Mouse (Mus musculus): ENCODE measurements at regions not wholly inside any gene's neighbourhood (a gene's known extent, or its start where the extent isn't known, plus 50 kb on each side); places are given as distances from the start of the nearest gene placed in this dataset.
"Not testable (repeated sequence)": the region's sequence is repeated elsewhere in the genome, so short reads cannot be mapped to it uniquely, and the experiment has no call there.

DNA sequence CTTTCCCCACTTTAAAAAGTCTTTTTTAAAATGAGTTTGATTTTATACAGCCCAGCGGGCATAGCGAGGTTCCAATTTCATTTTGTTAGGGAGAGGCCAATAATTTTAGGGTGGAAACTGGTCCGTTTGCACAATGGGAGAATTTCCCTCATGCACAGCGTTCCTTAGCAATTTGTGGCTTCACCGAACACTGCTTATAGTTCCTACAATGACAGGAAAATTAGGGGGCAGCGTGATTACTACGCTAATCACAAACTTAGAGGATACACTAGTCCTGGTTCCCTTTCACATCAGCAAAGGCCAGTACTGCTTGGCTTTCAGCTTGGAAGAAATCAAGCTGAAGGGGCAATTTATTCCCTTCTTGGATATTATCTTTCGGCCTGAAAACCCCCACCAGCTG lies 745.1 kb upstream of the Gm19410 start:
- no peak for TF ChIP-seq CTCF (IDR thresholded peaks at IDR 0.05)
- no peak for DNase-seq
- Histone ChIP-seq H3K4me3 (no peak overlapping the region), H3K27ac (no peak overlapping the region)
- intact Hi-C loops (cut with DNase I): no loop called here

DNA sequence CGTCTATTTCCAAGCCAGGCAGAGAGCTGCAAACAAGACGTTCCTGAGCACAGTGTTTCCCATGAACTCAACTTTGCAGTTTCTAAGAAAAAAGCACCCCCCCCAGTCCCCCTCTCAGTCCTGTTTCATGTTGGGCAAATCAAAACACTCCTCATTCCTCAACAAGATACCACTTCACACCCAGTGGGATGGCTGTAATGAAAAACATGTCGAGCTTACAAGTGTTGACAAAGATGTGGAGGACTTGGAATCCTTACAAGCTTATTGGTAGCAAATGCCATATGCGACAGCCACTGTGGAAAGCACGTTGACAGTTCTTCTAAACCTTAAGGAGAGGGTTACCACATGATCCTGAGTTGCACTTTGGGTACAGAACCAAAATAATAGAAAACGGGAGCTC lies 742.9 kb upstream of the Gm19410 start:
- no peak for TF ChIP-seq CTCF (IDR thresholded peaks at IDR 0.05)
- intact Hi-C loops (cut with DNase I): no loop called here
- no peak for DNase-seq
- H3K27ac ChIP-seq: no peak overlapping the region
- no peak overlapping the region for H3K4me3 ChIP-seq

DNA sequence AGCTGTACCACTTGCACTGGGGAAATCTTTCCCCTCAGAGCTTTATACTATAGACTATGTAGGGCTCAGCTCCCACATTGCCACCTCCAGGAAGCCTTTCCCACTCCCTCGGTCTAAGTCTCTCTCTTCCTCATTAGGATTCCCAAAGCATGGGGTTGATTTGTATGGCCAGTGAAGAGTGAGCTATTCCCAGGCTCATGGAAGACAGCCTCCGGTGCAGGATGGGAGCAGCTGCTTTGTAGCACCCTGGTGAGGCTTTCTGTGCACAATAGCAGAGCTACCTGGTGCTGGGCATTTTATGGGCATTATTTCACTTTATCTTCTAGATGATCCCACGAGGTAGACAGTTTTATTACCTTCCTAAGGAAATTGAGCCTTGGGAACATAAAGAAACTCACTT lies 717.8 kb upstream of the Gm19410 start:
- DNase-seq: no peak
- no peak overlapping the region for H3K27ac ChIP-seq
- H3K4me3 ChIP-seq: no peak overlapping the region
- TF ChIP-seq CTCF (IDR thresholded peaks at IDR 0.05): no peak
- intact Hi-C loops (cut with DNase I): no loop called here

DNA sequence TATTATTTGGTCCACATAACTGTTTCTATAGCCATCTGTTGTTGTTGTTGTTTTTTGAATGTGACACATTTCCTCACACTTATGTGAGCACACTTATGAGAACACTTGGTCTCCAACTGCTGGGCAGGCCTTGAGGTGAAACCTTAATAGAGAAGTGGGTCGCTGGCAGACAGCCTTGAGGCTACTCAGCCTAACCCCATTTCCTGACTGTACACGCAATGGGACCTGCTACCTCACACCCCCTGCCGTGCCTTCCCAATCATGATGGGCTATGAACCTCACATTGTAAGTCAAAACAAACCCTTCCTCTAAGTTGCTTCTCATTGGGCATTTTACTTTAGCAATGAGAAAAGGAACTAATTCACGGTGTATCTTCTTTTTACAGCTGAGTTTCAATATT lies 712.1 kb upstream of the Gm19410 start:
- TF ChIP-seq CTCF (IDR thresholded peaks at IDR 0.05): no peak
- intact Hi-C loops (cut with DNase I): no loop called here
- Histone ChIP-seq H3K4me3 (no peak overlapping the region), H3K27ac (no peak overlapping the region)
- DNase-seq: no peak

DNA sequence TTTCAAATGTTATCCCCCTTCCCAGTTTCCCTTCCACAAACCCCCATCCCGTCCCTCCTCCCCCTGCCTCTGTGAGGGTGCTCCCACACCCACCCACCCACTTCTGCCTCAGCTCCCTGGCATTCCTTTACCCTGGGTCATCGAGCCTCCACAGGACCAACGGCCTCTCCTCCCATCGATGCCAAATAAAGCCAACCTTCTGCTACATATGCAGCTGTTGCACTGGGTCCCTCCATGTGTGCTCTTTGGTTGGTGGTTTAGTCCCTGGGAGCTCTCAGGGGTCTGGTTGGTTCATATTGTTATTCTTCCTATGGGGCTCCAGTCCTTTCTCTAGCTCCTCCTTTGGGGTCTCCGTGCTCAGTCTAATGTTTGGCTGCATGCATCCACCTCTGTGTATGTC lies 704.5 kb upstream of the Gm19410 start:
- Histone ChIP-seq H3K4me3 (no peak overlapping the region), H3K27ac (no peak overlapping the region)
- DNase-seq: no peak
- no peak for TF ChIP-seq CTCF (IDR thresholded peaks at IDR 0.05)
- intact Hi-C loops (cut with DNase I): no loop called here

DNA sequence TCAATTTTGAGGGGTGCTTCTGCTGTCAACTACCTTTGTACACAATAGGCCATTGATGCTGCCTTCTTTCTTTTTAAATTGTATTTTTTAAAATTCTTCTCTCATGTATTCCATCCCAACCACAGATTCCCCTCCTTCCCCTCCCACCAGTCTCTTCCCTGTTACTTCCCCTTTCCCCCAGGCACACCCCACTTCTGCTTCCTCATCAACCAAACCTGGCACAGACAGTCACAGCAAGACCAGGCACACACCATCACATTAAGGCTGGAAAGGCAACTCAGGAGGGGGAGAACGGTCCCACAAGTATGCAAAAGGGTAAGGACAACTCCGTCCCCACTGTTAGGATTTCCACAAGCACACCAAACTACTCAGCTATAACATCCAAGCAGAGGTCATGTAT lies 697.4 kb upstream of the Gm19410 start:
- intact Hi-C loops (cut with DNase I): no loop called here
- no peak overlapping the region for H3K27ac ChIP-seq
- H3K4me3 ChIP-seq: no peak overlapping the region
- no peak for TF ChIP-seq CTCF (IDR thresholded peaks at IDR 0.05)
- no peak for DNase-seq

DNA sequence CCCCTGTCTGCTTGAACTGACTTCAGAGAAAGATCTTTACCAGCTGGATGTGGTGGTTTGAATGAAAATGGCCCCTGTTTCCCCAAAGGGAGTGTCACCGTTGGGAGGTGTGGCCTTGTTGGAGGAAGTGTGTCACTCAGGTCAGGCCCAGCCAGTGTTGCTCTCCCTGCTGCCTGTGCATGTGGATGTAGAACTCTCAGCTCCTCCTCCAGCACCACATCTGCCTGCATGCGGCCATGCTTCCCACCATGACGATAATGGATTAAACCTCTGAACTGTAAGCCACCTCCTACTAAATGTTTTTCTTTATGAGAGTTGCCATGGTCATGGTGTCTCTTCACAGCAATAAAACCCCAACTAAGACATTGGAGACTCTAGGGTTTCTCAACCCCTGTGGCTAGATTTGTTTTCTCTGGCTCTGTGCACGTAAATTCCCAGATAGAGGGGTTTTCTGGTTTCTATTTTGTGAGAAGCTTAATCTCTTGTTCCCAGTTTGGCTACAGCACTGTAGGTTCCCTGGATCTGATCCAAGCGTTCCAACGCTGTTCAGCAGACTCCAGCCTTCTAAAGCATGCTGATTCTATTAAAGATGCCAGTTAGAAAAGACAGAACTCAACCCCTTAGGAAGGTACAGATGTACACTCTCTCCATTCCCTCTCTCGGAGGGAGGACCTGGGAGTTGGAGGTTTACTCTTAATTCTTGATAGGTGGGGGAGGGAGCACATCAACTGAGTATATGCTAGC lies 695.2 kb upstream of the Gm19410 start:
- TF ChIP-seq CTCF (IDR thresholded peaks at IDR 0.05): no peak
- Histone ChIP-seq H3K4me3 (no peak overlapping the region), H3K27ac (no peak overlapping the region)
- intact Hi-C loops (cut with DNase I): no loop called here
- no peak for DNase-seq

DNA sequence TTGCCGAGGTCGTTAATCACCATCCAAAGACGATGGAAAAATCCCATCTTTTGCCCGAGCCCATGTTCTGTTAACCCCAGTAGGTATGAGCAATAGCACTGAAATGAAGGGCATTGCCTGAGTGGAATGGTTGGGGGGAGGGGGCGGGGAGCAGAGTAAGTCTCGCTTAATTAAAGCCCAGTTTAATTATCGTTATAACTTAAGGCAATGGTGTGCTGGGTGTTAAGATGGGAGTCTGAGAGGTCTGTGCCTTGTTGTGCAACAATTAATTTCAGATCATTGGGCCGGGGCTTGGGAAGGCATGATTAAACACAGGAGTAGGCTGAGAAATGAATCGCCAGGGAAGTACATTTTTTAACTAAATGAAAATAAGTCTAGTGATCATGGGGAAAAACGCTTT lies 689.6 kb upstream of the Gm19410 start:
- intact Hi-C loops (cut with DNase I): no loop called here
- TF ChIP-seq CTCF (IDR thresholded peaks at IDR 0.05): no peak
- H3K27ac ChIP-seq: no peak overlapping the region
- no peak for DNase-seq
- no peak overlapping the region for H3K4me3 ChIP-seq

DNA sequence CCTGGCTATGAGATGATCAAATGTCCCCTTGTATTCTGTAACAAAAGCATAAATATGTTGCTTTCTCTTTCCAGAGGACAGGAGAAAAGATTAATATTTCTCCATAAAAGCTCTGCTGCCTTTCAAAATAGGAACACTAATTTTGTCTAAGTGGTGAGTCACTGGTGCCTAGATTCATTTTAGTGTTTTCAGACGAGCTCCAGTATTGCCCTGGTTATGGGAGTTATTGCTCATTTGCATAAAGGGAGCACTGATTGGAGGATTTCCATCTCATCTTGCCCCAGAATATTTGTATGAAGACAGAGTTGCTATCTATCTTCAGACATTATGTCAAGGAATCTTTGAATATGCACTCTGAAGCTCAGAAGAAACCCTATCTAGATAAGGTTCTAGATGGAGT lies 682.4 kb upstream of the Gm19410 start:
- intact Hi-C loops (cut with DNase I): no loop called here
- DNase-seq: no peak
- Histone ChIP-seq H3K4me3 (no peak overlapping the region), H3K27ac (no peak overlapping the region)
- TF ChIP-seq CTCF (IDR thresholded peaks at IDR 0.05): no peak

DNA sequence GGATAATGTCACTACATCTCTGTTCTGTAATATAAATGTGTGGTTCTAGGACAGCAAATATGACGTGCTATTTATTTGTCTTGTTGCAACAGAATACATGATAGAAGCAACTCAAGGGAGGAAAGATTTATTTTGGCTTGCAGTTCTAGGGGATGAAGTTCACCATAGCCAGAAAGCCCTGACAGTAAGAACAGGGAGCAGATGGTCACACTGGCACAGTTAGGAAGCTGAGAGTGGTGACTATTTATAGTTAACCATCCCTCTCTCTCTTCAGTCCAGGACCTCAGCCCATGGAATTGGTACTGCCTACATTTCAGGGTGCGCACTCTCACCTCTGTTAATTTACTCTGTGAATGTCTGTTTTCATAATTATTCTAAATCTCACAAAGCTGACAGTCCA lies 678.5 kb upstream of the Gm19410 start:
- intact Hi-C loops (cut with DNase I): no loop called here
- Histone ChIP-seq H3K27ac (no peak overlapping the region), H3K4me3 (no peak overlapping the region)
- TF ChIP-seq CTCF (IDR thresholded peaks at IDR 0.05): no peak
- no peak for DNase-seq

DNA sequence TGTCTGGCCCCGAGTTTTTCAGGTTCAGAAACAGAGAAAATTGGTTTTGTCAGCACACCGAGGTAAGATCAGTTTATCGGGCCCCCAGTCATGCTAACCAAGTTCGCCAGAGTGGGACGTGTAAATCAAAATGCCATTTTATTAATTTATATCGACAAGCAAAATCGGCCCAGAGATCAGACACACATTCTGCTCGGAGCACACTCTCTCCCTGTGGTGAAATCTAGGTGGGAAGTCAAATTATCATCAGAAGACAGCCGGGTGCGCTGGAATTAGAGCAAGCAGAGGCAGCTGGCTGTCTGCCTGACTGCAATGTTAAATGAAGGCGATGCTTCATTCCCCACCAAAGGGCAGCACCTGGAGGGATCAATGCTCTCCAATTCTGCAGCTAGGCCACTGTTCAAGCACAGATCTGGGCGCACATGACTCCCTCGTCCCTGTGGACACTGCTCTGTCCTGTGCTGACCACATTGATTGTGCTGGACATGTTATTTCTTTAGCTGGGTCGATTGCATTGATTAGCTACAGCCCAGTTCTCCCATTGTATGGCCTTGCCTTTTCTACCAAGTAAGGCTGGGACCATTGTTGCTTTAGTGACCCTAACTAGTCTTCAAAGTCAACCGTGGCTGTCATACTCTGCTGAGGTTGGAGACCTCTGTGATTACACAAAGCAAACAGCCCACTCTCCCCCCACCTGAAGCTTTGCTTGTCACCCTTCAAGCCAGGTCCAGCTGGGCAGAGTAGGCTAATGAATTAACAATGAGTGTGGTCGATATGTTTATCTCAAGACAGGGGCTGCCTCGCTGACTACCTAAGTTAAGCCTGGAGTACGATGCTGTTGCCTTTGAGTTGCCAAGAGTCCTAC lies 677.0 kb upstream of the Gm19410 start:
- no peak for TF ChIP-seq CTCF (IDR thresholded peaks at IDR 0.05)
- Histone ChIP-seq H3K4me3 (no peak overlapping the region), H3K27ac (no peak overlapping the region)
- intact Hi-C loops (cut with DNase I): no loop called here
- DNase-seq: no peak

DNA sequence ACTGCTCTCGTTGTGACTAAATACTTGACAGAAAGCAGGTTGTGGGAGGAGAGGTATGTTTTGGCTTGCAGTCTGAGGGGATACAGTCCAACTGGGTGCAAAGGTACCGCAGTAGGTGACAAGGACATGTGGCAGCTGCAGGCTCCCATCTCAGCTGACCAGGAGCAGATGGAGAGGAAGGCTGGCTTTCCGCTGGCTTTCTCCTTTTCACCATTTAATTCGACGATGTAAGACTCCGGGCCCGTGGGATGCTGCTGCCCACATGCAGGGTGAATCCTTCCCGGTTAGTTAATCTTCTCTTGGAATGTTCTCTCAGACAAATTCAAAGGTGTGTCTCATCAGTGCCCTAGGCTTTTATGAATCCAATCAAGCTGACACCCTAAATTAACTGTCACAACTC lies 676.1 kb upstream of the Gm19410 start:
- no peak overlapping the region for H3K27ac ChIP-seq
- H3K4me3 ChIP-seq: no peak overlapping the region
- TF ChIP-seq CTCF (IDR thresholded peaks at IDR 0.05): no peak
- DNase-seq: no peak
- intact Hi-C loops (cut with DNase I): no loop called here

DNA sequence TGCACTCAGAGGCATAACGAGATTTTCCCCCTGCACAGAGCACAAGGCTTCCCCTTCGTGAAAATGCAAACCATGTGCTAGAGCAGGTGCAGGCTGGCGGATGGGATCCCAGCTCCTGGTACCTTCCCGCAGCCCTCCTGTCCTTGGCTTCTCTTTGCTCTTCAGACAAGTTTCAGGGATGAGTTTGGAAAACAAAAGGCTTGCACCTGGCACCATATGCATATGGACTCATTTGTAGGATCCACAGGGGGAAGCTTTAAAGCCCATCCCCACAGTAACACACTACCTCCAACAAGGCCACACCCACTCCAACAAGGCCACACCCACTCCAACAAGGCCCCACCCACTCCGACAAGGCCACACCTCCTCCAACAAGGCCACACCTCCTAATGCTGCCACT lies 663.9 kb upstream of the Gm19410 start:
- Histone ChIP-seq H3K27ac (no peak overlapping the region), H3K4me3 (no peak overlapping the region)
- no peak for TF ChIP-seq CTCF (IDR thresholded peaks at IDR 0.05)
- DNase-seq: no peak
- intact Hi-C loops (cut with DNase I): no loop called here

DNA sequence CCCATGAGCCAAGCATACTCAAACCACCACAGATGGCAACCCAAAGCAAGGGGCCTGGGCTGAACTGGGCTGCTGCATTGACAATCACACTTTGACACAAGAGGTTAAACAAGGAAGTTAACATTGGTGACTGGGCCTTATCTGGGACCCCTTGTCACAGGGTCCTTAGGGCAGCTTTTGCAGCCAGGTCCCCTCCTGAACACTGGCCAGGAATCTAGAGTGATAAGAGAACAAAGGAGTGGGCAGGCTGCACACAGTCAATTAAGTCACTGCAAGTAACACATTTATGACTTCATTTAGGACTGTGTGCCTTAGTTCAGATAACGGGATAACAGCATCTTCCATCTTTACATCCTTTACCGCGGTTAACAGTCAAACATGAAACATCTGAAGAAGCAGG lies 663.5 kb upstream of the Gm19410 start:
- H3K27ac ChIP-seq; H3K4me3 ChIP-seq; intact Hi-C loops (cut with DNase I); DNase-seq: not testable (repeated sequence)

DNA sequence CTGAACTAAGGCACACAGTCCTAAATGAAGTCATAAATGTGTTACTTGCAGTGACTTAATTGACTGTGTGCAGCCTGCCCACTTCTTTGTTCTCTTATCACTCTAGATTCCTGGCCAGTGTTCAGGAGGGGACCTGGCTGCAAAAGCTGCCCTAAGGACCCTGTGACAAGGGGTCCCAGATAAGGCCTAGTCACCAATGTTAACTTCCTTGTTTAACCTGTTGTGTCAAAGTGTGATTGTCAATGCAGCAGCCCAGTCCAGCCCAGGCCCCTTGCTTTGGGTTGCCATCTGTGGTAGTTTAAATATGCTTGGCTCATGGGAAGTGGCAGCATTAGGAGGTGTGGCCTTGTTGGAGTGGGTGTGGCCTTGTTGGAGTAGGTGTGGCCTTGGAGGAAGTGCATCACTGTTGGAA lies 661.1 kb upstream of the Gm19410 start:
- intact Hi-C loops (cut with DNase I); DNase-seq; H3K27ac ChIP-seq; H3K4me3 ChIP-seq: not testable (repeated sequence)
